Mouse (Mus musculus) midbrain, embryonic 14.5 days (tissue): ENCODE results near the gene Sspn. TPM values are rescaled to one million over a fixed set of nuclear protein-coding genes. Genes with fewer than 3 reads are reported as not detected.
A peak's percentile ranks its signal among the peaks of the same experiment; 100 is the strongest.

ENCODE experiments used
- ATAC-seq: fragments of 200-750 bp; cut with Nextera tagmentation; 2 replicates; pipeline ENCODE4 v1.8.0; 2017; ENCODE audit warnings: moderate number of reproducible peaks, moderate library complexity; ENCODE audit not compliant: low FRiP score, low TSS enrichment
- DNase-seq: peaks from one replicate; pipeline ENCODE4 v3.0.0-alpha.2; 2015
- H3K27ac ChIP-seq: fragments of 300-500 bp; sonication (generic); replicated peaks from 2 replicates; pipeline ENCODE4 v1.5.1; 2014; ENCODE audit warnings: mild to moderate bottlenecking, low read depth, low read length, moderate library complexity
- H3K27me3 ChIP-seq: fragments of 300-500 bp; sonication (generic); 2 replicates; pipeline ENCODE4 v1.6.1; 2014; ENCODE audit warnings: low read length, control low read depth, mixed read lengths; ENCODE audit not compliant: control insufficient read depth, insufficient read depth
- H3K36me3 ChIP-seq: fragments of 300-500 bp; sonication (generic); 2 replicates; pipeline ENCODE4 v1.6.1; 2014; ENCODE audit warnings: low read length, control low read depth; ENCODE audit not compliant: control insufficient read depth, insufficient read depth
- H3K4me1 ChIP-seq: fragments of 300-500 bp; sonication (generic); 2 replicates; pipeline ENCODE4 v1.6.1; 2014; ENCODE audit warnings: mild to moderate bottlenecking, antibody characterized with exemption, low read length, control low read depth; ENCODE audit not compliant: control insufficient read depth, insufficient read depth
- H3K4me2 ChIP-seq: fragments of 300-500 bp; sonication (generic); 2 replicates; pipeline ENCODE4 v1.6.1; 2014; ENCODE audit warnings: mild to moderate bottlenecking, low read length, moderate library complexity
- H3K4me3 ChIP-seq: fragments of 300-500 bp; sonication (generic); replicated peaks from 2 replicates; pipeline ENCODE4 v1.5.1; 2014; ENCODE audit warnings: low read depth, low read length
- H3K9ac ChIP-seq: fragments of 300-500 bp; sonication (generic); replicated peaks from 2 replicates; pipeline ENCODE4 v1.6.1; 2014; ENCODE audit warnings: mild to moderate bottlenecking, low read length, moderate library complexity
- H3K9me3 ChIP-seq: fragments of 300-500 bp; sonication (generic); 2 replicates; pipeline ENCODE4 v1.6.1; 2016; ENCODE audit warnings: low read length, control low read depth, mixed read lengths; ENCODE audit not compliant: control insufficient read depth
- WGBS: fragments of 180-500 bp; shearing (Covaris S2); extraction: QIAGEN DNeasy Blood & Tissue Kit; methylation state at CpG from one replicate; pipeline ENCODE4 v1.1.7; 2014; 5-methylcytosine and 5-hydroxymethylcytosine counted together
- polyA plus RNA-seq: library from polyadenylated mRNA; unstranded; fragments of >200 nt; fragmentation: Nextera tagmentation; extraction: Ambion mirVana; gene quantifications from 2 replicates; pipeline ENCODE4 v1.2.1, GENCODE M21; 2014

Sspn gene
- polyA plus RNA-seq, 1 experiment from 2014 or later = 2.9 TPM

DNA sequence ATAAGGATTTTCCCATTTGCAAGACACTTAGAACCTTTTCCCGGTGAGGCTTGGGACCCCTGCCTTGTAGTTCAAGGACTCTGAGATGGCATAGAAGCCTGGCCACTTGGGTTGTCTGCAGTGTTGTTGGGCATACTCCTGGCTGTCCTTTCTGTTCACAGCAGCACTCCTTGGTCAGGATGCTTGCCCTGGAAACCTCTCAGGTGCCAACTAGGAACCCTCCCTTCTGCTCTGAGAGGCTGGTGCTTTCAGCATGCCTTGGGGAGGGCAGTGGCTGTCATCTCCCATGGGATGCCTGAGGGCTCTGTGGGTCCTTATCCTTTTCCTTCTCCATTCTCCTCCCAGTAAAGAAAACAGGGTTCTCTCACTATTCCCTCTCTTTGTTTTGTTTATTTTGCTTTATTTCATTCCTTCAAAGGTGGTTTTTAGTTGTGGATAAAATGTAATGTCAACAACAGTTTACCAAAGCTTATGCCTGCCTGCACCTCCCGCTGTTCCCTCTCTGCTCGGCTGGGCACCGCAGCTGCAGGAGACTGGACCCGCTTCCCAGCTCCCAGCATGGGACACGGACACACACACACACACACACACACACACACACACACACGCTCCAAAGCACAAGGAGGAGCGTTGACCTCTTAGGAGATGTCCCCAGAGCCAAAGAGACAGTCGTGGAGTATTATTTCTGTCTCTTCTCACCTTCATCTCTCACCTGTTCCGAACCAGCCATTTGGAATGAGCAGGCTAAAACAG lies 77.9 kb downstream of the Sspn start:
- 42% methylated on average over 10 of the region's 10 CpGs for WGBS
- Histone ChIP-seq H3K4me3 (no peak overlapping the region), H3K4me1 (peaks cover 15% of the 10 kb centered on the region), H3K4me2 (no peak overlapping the region), H3K27ac (no peak overlapping the region), H3K9me3 (no peaks in the 10 kb centered on the region), H3K36me3 (no peaks in the 10 kb centered on the region), H3K9ac (no peak overlapping the region), H3K27me3 (no peaks in the 10 kb centered on the region)
- ATAC-seq = no peak
- DNase-seq = no peak

DNA sequence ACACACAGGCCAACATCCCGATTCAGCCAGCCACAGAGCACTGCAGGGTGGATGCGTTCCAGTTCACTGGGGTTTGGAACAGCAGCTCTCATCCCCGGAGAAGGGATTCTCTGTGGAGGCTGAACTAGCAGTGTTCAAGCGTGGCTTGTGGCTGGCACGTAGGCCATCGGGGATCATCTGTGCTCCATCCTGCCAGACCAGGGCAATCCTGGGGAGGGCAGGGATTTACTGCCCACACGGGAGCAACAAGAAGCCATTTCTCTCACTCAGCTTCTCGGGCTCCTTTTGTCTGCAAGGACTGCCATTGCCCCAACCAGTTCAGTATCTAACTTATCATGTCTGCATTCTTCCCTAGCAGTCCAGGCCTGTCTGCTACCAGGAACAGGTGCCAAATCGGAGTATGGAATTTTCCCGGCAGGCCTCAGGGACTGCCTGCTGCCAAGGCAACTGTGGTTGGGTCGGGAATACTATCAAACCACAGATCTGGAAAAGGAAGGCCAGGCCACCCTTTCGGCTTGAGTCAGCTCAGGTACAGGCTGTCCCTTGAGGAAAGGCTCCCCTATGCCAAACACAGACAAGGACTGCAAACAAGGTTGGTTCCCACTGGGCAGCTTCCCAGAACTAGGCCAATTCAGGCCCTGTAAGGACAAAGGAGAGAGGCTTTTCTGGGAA lies 78.8 kb downstream of the Sspn start:
- WGBS = 38% methylated on average over 12 of the region's 12 CpGs
- no peaks in the 10 kb centered on the region for H3K9me3 ChIP-seq
- no peaks in the 10 kb centered on the region for H3K27me3 ChIP-seq
- no peak overlapping the region for H3K4me2 ChIP-seq
- peak overlapping the region; percentile 49; the same call in 1 of the 2 replicates for H3K27ac ChIP-seq
- no peak overlapping the region for H3K9ac ChIP-seq
- H3K36me3 ChIP-seq = no peaks in the 10 kb centered on the region
- DNase-seq = peak; percentile 46
- no peak overlapping the region for H3K4me3 ChIP-seq
- H3K4me1 ChIP-seq = peaks cover 15% of the 10 kb centered on the region
- ATAC-seq = no peak

DNA sequence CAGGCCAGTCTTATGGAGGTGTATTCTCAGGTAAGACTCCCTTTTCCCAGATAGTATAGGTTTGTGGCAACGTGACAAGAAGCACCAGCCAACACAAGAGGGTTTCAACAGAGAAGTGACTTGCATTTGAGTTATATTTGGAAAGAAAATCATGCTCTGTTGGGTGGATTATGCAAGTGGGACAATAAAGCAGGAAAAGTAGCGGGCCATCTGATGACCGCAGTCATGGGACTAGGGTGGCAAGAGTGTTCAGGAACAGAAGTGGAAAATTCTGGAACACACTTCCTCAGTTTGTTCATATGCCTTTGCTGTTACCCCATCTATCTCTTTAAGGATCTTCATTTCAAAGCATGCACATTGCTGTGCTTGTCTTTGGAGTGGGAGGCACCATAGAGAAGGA lies 82.9 kb downstream of the Sspn start:
- Histone ChIP-seq H3K9me3 (no peaks in the 10 kb centered on the region), H3K27me3 (no peaks in the 10 kb centered on the region), H3K4me1 (peaks cover 7% of the 10 kb centered on the region; the same call in 1 of the 2 replicates), H3K9ac (no peak overlapping the region), H3K27ac (no peak overlapping the region), H3K4me2 (no peak overlapping the region), H3K4me3 (no peak overlapping the region), H3K36me3 (no peaks in the 10 kb centered on the region)
- ATAC-seq (no peak), DNase-seq (no peak)
- 96% methylated on average over 3 of the region's 3 CpGs for WGBS

Other genes with a start within 250 kb of the Sspn start
- 4.4 and 6.9 TPM in 2 replicates for gene Rassf8, start 184.9 kb upstream of the Sspn start, polyA plus RNA-seq
- gene Bhlhe41, start 66.1 kb upstream of the Sspn start, polyA plus RNA-seq = 5.9 and 6.4 TPM in 2 replicates